Mouse (Mus musculus): ENCODE results near the gene Gtpbp1.
A peak's percentile ranks its signal among the peaks of the same experiment; 100 is the strongest.

The Gtpbp1 gene

DNA sequence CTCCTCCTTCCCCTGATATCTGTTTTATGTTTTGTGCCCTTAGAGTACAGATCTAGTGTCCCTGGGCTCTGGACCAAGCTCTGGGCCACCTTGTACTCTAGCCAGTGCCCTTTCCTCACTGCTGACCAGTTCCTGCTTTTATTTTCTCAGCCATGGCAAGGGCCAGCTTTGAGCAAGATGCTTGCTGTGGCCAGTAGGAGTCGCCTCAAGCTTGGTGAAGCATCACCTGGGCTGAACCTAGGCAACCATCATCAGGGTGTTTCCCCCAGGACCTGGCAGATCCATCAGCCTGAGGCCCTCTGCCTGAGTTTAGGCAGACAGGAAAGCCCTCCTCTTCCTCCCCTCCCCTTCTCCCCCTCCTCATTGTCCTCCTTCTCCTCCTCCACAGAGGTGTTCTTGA, 32.8 kb downstream of the Gtpbp1 start:
- DNase-seq (ENCODE audit: low spot score in 2 of 2), result peak; percentile 33 to 64

DNA sequence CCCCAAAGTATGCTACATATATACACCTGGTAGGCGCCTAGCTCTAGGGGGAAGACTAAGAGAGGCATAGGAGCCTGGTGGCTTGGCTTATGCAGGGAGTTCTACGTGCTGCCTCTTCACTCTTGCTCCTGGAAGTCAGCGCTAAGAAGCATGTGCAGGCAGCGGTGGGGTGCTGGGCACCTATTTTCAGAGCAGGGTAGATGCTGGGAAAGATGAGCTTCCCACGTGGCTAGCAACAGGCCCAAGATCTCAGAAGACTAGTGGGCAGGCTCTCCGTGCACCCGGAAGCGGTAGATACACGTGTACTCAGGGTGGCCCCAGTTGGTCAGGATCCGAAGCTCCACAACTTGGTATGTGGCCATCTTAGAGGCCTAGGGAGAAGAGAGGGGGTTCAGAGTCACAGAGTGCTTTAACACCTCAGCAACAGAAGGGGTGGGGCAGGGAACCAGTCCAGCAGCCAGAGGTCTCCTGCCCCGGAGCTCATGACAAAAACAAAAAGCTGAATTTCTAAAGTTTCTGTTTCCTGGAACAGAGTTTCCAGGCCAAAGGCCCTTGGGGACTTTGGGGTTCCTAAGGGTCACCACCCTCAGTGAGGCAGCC, 34.6 kb downstream of the Gtpbp1 start:
- DNase-seq (ENCODE audit: low spot score in 2 of 2), result no peak

DNA sequence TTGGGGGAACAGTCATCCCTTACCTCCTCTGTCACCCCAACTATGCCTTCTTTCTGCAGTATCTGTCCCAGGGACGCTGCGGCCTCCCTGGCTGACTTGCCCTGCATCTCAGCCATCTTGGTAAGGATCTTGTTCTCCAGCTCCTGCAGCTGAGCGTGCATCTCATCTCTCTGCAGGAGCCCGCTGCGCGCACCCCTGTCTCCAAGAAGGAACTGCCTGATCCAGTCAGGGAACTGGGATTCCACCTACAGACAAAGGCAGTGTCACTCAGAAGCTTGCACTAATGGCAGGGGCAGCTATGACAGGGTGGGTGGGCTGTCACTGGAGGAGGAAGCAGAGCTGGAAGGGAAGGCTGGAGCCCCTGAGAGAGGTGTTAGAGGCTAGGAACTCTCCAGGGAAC, 37.2 kb downstream of the Gtpbp1 start:
- DNase-seq (ENCODE audit: low spot score in 2 of 2), result no peak

DNA sequence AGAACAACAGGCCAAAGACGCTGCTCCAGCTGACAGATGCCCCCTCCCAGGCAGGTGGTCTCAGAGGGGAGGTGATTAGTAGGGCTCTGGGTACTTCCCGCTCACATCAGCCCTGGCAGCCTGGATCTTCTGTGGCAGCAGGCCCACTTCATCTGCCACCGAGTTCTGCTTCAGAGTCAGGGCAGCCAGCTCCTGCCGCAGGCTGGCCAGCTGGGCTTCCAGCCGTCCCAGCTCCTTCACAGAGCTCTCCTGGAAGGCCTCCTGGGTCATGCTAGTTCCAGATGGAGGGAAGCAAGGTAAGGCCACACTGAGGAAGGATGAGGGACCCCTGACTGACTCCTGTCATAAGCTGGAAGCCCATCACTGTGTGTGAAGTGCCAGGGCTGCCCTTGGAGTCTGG, 37.7 kb downstream of the Gtpbp1 start:
- no peak for DNase-seq (ENCODE audit: low spot score in 2 of 2)

DNA sequence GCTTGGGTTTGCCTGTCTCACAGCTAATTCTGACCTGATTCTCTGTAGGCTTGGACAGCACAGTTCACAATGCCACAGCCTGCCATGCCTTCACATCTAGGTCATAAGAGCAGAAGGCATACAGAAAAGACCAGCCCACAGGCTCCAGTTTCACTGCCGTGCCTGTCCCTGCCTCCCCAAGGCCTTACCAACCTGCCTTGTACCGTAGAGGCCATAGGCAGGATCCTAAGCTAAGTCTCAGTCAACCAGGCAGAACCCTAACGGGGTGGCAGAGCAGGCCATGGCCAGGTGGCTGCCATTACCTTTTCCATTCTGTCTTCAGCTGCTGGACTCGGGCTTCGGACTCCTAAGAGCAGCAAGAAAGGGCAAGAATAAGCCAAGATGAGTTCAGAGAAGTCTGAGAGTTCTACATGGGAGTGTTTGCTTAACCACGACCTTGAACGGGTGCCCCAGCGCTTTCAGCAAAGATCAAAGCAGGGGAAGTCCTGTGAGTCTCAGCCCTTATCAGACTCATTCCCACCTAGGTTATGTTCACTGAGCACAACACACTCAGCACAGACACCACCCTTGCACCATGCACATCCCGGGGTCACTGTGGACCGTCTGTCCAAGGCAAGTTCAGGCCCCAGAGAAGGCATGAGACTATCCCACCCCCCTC, 38.2 kb downstream of the Gtpbp1 start:
- DNase-seq (ENCODE audit: low spot score in 2 of 2), result no peak

DNA sequence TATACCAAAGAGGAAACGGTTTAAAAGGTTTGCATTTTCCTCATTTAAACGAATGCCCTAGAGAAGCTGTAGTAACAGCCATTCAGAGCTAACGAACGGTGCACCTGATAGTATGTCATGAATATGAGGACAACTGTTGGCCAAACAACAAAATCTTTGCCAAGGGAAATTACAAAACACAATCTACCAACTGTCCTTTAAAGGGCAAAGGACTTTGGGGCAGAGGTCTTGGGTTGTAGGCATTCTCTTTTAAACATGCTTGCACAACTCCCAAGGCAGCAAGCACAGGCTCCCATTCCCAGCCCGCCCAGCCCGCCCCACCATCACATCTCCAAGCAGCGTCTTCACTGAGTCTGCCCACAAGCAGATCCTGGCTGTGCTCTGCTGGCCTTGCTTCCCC, 40.9 kb downstream of the Gtpbp1 start:
- no peak for DNase-seq (ENCODE audit: low spot score in 2 of 2)

DNA sequence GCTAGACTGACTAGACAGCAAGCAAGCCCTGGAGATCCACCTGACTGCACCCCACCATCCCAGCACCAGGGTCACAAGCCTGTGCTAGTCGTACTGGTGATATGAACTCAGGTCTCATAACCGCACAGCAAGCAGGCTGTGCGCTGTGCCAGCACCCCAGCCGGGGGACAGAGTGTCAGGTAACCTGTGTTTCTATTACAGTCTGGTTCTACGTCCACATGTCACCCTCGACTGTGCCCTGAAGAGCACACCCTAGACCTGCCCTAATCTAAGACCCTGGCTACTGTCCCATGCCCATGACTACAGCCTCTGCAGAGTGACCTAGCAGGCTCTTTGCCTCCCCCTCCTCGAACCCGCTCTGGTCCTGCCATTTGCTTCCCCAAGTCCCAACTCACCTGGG, 42.5 kb downstream of the Gtpbp1 start:
- no peak for DNase-seq (ENCODE audit: low spot score in 2 of 2)

DNA sequence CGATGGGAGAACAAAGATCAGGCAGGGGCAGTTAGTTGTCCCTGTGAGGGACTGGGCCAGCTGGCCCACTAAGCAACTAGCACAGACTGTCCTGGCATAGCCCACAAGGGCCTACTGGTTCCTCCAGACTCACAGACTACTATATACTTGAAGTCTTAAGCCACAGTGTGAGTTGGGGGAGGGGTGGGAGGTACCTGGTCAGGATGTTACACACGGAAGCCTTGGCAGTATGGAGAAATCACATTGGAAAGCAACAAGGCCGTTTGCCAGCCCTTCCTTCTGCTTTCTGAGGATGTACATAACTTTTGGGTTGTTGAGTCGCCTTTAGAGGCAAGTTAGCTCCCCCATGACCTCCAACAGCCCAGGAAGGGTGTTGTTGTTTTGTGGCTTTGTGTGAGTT, 43.0 kb downstream of the Gtpbp1 start:
- no peak for DNase-seq (ENCODE audit: low spot score in 2 of 2)

DNA sequence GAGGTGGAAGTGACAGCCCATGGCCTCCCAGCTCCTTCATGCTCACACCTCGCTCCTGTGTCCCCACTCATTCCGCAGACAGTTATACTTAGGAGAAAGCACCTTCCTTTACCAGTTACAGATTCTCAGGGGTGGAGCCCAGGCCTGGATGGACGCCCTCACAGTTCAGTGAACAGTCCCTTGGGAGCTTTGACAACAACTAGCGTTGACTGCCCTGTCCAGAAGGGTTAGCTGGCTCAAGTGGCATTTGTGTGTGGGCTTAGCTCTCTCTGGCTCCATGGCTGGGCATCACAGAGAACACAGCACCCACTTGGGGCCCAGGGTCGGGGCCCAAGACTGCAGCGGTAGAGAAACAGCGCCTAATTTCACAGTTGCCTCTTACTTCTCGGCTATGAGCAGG, 43.7 kb downstream of the Gtpbp1 start:
- no peak for DNase-seq (ENCODE audit: low spot score in 2 of 2)

DNA sequence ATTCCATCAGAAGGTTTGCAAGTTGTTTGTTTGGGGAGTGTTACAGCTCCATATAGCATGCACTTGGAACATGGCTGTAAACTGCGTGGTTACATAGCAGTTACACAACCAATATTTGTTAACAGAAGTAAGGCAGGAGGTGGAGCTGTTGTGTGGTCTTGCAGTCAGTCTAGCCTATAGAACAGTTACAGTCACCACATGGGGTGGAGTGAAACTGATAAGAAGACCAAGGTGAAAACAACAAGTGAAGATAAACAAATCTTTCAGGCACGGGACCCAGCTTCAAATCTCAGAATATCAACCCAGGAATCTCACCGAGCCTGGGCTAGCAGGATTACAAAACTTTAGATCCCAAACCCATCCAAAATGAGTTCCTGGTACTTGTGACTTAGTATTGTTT, 50.1 kb downstream of the Gtpbp1 start:
- DNase-seq (ENCODE audit: low spot score in 2 of 2), result no peak

DNA sequence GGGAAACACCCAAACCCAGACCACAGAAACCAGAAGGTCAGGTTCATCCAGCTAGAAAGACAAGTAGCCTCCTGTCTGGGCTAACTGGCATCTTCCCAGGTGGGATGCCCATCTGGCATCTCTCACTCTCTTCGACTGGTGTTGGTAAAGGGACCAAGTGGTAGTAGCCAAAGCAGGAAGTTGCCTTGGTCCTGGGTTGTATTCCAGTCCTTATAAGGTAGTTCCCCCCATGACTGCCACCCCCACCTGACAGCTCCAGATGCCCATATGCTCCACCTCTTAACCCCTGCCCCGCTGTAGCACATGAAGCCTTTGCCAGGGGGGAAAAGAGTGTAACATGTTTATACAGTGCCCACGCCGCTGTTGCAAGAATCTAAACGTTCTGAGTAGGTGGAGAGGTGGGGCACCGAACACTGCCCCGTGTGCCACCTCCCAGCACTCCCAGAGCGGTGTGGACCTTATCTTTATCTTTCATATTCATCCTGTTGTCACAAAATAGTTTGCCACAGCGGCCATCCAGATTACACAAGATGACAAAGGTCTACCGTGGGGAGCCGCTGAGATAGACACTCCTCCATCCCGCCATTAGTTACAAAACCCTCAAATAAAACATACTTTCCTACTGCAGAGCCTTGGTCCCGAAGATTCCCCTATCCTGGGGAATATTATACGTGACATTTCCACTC, 50.7 kb downstream of the Gtpbp1 start:
- peak; percentile 28 to 59 for DNase-seq (ENCODE audit: low spot score in 2 of 2)

DNA sequence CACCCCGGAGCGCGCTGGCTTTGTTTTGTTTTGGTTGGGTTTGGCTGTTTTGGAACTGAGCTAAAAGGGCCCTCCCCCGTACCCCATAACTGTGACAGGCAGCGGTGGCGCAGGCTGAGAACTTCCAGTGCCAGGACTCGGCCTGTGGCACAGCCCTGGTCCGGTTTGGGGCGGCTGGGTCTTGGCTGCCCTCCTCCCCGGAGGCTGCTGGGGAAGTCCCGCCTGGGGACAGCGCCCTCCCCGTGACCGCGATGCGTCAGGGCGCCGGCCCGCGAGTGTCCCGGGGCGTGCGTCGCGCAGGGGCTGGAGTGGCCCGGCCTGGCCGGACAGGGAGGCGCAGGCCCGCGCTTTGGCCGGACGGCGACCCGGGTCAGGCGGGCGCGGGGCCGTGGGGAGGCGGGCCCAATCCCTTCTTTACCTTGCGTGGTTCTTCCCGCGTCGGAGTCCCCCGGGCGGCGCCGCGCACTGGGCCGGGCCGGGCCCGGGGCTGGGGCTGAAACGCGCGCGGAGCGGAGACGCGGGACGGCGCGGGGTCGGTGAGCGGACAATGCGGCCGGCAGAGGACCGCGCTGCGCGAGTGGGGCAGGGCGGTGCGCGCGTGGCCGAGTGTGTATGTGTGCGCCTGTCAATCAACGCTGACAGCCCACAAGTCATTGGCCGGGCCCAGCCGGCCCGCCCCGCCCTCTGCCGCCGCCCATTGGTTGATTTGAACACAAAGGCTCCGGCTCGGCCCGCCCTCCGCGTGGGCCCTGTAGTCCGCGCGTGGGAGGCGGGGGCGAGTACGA, 51.5 kb downstream of the Gtpbp1 start, which contains the start of gene Sun2:
Sun2 (minus strand) TSS at position 616 of the 785 bp plus-strand sequence.
- DNase-seq (ENCODE audit: low spot score in 2 of 2), result peak; percentile 91 to 96

DNA sequence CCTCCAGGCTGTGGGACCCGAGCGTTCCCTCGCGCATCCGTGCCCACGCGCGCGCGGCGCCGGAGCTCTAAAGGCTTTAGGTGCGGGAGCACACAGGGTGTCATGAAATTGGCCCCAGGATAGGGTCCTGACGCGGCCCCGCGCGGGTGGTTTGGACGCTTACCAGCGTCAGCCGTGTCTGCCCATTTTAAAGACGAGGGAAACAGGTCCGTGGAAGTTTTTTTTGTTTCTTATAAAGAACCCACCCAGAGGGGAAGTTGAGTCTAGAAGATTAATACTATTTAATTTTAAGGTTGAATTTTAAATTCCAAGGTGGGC, 52.0 kb downstream of the Gtpbp1 start:
- no peak for DNase-seq (ENCODE audit: low spot score in 2 of 2)

DNA sequence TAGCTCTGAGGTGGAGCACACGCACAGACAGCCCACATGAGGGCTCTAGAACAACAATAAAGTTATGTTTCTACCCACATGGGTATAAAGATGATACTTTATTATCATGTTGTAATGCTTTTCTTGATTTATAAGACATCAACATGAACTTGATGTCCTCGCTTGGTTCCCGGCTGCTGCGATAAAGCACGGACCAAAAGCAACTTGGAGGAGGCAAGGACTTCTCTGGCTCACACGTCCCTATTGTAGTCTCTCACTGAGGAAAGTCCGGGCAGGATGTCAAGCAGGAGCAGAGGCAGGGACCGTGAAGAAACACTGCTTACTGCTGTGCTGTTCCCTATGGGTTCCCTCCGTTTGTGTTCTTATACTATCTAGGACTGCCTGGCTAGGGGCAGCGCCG, 53.4 kb downstream of the Gtpbp1 start:
- DNase-seq (ENCODE audit: low spot score in 2 of 2), result no peak

DNA sequence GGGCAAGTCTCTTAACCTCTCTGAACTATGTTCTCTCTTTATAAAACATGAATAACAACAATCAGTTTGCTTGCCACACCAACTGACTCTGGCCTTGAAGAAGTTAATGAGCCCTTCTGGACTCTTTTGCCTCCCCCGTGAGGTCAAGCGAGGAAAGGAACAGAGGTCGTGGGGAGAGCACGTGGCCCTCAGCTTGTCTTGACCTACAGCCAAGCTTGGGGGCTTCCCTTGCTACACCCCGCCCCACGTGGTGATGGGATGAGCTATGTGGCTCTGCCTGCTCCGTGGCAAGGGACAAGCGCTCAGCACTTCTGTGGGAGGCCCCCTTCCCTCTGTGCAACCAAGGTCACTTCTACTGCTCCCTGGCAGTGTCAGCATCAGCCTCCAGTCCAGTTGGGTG, 54.1 kb downstream of the Gtpbp1 start:
- DNase-seq (ENCODE audit: low spot score in 2 of 2), result no peak

DNA sequence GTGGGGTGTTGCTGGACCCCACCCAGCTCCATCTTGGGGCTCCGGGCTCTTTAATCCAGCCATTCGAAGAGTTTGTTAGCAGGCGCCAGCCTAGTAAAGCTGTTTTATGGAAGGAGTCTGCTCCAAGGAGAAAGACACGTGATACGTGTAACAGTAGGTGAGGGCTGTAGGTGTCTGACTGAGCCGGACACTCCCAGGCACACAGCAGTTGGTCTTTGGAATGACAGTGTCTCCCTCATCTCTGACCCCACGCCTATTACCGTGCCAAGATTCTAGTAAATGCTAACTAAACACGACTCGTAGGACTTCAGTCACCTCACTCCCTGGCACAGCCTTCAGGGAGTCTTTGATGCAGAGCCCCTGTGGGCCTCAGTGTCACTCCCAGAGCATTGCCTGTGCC, 54.7 kb downstream of the Gtpbp1 start:
- DNase-seq (ENCODE audit: low spot score in 2 of 2), result no peak

DNA sequence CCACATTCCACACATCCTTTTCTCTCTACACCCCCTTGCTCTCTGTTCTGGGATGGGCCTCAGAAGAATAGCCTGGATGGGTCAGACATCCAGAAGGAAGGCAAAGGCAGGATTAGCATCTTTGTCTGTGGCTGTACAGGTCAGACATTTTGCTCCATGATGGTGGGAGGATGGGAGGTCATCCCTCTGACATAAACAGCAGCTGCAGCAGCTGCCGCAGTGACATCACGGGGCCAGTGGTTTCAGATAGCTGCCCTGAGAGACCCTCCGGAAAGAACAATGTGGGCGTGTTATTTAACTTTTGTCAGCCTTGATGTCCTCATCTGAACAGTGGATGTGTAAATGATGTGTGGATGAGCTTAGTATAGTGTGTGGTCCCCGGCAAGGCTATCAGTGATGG, 55.2 kb downstream of the Gtpbp1 start:
- no peak for DNase-seq (ENCODE audit: low spot score in 2 of 2)

DNA sequence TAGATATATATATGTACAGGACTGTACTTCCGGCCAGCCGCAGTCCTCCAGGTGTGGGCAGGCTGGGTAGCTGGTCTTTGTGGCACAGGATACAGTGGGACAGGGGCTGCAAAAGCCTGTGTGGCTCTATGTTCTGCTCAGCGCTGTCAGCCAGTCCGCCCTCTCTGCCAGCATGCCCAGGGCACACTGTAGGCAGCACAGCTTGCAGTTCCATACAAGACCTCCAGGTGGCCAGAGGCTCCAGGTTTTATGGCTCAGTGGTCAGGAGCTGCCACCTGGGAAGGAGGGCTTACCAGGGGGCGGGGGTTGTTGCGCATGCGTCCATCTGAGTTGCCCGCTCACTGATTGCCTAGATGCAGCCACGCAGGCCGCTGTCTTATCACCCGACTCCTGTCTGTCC, 57.4 kb downstream of the Gtpbp1 start:
- DNase-seq (ENCODE audit: low spot score in 2 of 2), result peak; percentile 37 to 69

DNA sequence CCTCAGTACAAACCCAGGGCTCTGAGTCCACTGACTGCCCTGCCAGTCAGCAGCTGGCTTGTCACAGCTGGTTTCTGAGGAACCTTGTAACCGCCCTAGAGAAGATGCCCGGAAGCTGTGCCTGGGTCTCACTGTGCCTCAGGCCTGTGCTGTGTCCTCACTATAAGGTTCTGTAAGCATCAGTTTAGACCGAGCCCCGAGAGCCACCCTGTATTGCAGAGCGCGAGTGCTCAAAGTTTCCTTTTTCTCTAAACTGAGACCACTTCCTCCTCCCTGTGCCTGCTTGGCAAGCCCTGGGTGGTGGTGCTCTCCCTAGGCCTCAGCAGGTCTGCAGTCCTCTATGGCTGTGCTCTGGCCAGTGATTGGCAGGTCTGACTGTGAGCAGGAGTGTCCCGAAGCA, 58.5 kb downstream of the Gtpbp1 start:
- DNase-seq (ENCODE audit: low spot score in 2 of 2), result no peak

DNA sequence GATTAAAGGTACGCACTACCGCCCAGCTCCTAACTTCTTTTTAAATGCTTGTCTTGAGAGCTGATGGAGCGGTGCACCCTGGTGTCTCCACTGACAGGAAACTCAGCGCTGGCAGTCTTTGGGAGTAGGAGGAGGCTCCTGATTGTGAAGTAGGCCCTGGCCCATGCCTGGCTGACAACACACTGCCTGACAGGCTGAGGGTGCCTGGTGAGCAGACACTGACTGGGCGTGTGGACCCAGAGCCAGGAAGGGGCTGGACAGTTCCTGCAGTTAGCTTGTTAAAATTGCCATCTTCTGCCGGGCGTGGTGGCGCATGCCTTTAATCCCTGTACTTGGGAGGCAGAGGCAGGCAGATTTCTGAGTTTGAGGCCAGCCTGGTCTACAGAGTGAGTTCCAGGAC, 59.6 kb downstream of the Gtpbp1 start:
- no peak for DNase-seq (ENCODE audit: low spot score in 2 of 2)

DNA sequence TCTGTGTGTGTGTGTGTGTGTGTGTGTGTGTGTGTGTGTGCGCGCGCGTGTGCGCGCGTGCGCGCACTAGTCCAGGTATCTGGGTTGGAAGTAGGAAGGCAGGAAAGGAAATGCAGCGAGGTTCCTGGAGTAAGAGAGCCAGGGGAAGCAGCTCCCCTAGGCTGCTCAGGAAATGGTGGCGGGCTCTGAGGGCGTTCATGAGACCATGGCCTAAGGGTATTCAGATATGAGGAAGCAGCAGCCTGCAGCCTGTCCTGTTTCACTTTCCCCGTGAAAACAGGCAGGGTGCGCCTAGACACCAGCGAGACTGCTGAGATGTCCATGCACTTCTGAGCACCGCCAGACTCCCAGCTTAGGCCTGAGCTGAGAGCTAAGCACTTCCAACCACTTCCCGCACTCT, 61.1 kb downstream of the Gtpbp1 start:
- DNase-seq (ENCODE audit: low spot score in 2 of 2), result no peak

DNA sequence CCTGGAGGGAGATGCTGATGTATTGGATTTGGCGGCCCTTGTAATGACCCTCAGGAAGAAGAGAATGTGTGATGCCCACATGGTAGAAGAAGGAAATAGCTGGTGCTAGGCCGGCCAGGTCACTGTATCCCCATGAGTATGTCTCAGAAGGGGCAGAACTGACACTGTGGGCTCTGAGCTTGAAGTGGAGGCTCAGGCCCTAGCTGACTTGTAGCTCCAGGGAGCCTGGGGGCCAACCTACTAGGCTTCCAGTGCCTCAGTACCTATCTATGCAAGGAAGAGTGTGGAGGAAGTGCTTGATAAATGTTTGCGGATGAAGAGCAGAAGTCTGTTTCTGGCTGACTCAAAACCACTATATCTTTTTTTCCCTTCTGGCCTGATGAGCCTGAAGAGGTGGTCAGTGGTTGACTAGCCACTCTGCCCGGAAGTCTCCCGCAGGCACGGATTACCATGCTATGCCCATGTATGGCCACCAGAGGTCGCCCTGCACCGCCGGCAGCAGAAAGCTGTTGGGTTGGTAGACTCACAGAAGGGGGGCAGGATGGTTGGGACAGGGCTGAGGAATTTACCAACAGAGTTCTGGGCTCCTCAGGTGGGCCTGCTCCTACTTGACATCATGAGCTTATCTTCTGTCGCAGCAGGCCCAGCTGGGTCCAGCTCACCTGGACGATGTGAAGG, 62.2 kb downstream of the Gtpbp1 start:
- DNase-seq (ENCODE audit: low spot score in 2 of 2), result peak; percentile 70 to 79

Measured in spleen, postnatal 10 days (tissue).